Mouse (Mus musculus) olfactory bulb, adult 2 months (tissue): ENCODE data around the gene Akap9.

ENCODE experiments used
- CTCF ChIP-seq: fragments of 200-500 bp; IDR thresholded peaks from 2 replicates; pipeline ENCODE4 v1.5.1; 2012; ENCODE audit warnings: low read depth, mild to moderate bottlenecking, low read length, moderate library complexity; ENCODE audit not compliant: insufficient read depth
- POLR2A ChIP-seq: fragments of 200-500 bp; IDR thresholded peaks from 2 replicates; pipeline ENCODE4 v1.6.1; 2012; ENCODE audit warnings: mild to moderate bottlenecking, low read depth, low read length, moderate library complexity; ENCODE audit not compliant: insufficient read depth

- TF ChIP-seq POLR2A (no peak), CTCF (no peak)
Measured at GRCm38 (mm10) chr5:4006606-4007005, 78.8 kb downstream of the Akap9 start.
